Mouse (Mus musculus) cerebellum, adult 11-12 months (tissue): ENCODE data around the gene Mtx2.
A peak's percentile ranks its signal among the peaks of the same experiment; 100 is the strongest.

ENCODE experiments used
- DNase-seq: peaks from one replicate; pipeline ENCODE4 v3.0.0; 2022

The Mtx2 gene

GRCm38 (mm10) chr2:74825730-74826430 lies at the start of gene Mtx2:
Gene Mtx2 (plus strand): TSS chr2:74825803.
- DNase-seq = peak; percentile 79

GRCm38 (mm10) chr2:74777536-74778275 lies 47.9 kb upstream of the Mtx2 start:
- no peak for DNase-seq

GRCm38 (mm10) chr2:74781386-74781785 lies 44.2 kb upstream of the Mtx2 start:
- DNase-seq = no peak

DNA sequence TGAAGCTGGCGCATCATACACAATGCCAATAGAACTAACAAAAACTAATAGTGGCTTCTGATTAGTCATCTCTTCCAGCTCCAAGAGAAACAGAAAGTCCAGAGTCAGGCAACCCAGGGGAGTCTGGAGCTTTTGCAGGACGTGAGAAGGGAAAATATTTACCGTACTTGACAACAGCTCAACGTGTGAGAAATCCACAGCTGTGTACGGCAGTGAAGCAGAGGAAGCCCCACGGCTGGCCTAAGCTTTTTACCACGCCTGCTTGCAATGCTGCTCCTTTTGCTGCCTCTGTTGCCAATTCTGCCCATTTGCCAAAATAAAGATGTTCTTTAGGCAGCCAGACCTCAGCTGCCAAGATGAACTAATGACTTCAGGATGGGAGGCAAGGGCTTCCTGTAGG lies 30.1 kb upstream of the Mtx2 start:
- no peak for DNase-seq

DNA sequence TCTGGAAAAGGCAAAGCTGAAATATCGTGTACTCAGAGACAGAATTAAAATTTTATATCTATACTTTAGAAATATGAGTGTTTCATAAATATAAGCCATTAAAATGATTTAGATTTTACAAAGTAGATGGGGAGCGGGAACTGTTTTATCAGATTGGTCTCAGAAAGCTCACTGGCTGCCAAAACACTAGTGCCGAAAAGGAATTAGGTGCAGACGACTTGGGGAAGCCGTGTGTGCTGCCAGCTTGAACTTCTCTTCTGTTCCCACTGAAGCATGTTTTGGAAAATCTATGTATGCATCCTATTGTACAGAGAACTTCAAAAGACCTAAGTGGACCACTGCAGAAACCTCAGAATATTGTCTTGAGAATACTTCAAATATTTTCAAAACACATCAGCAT lies 17.2 kb upstream of the Mtx2 start:
- no peak for DNase-seq

DNA sequence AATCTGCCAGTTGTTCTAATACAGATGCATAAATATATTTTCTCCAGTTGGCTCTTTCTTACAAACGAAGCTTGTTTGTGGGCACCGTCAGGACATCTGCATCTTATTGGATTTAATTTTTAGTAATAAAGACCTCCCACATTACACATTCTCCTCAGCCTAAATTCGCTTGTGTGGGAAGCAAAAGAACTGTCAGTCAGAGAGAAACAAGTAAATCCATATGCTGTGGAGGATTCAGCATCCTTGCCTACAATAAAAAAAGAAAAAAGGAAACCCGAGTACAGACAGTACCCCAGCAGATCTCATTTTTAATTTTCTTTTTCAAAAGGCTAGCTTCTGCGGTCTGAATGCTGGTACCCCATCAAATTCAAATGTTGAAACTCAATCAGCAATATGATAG lies 2.9 kb upstream of the Mtx2 start:
- DNase-seq = no peak

- no peak for DNase-seq
Observed at GRCm38 (mm10) chr2:74825371-74825729, 253 bp upstream of the Mtx2 start.

DNA sequence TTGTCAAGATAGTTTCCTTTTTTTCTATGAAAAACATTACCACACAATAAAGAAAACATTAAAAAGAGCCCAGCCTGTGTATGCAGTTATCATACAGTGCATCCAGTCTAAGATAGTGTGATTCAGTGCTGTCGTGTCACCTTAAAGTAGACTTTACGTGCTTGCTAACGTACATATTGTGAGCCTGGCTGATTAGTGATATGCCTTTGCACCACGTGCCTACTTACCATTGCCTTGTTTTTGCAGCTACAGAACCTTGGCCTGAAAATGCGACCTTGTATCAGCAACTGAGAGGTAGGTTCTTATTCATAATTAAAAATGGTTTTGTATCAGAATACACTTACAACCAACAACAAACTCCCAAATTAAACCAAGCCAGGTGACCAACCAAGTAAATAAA lies 21.4 kb downstream of the Mtx2 start:
- no peak for DNase-seq

GRCm38 (mm10) chr2:74847516-74847915 lies 21.9 kb downstream of the Mtx2 start:
- DNase-seq = no peak

DNA sequence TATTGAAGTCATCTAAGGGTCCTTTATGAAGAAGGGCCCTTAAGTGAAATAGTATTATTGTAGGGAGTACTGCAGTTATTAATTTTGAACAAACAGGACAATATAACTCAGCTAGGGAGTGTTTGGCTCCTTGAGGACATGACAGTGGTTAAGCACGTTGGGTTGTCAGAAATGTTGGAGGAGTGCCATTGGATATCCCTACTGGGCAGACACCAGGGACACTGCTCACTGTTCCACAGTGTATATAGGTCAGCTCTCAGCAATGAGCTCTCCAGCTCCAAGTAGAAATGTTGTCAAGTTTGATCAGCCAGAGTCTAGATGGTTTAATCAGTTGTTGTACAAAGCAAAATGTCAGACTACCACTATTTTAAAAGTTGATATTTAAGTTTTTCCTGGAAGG lies 24.4 kb downstream of the Mtx2 start:
- DNase-seq = peak; percentile 66

DNA sequence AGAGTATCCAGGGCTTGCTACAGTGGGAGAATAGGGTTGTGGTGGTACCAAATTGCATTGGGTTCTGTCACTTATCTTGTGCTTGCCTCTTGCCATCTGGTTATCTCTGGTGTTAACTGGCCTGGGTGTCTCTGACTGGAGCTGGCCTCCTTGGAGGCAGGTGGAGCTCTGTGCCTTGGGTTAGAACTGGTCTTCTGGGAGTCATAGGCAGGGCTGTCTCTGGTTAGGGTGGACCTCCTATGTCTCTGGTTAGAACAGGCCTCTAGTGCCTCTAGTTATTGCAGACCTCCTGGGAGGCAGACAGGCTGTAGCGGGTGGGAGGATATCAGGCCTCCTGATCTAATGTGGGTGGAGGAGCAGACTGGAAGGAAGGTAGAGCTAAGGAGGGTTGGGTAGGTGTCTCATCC lies 36.5 kb downstream of the Mtx2 start:
- no peak for DNase-seq

DNA sequence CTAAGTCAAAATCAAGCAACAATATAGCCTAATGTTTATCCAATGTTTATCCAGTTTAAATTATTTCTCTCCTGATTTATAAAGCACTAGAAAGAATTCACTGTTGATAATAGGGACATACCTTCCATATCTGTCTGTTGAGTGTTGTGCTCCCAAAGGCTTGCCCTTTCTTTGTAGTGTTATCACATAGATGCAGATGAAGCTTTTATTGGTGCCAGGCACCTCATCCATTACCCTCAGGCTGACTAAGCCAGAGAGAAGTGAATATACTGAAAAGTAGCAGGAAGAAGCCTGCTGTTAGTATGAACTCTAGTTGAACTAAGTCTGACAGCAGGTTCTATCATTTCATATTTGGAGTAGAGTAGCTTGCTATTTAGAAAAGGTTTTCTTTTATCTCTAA lies 39.8 kb downstream of the Mtx2 start:
- no peak for DNase-seq

DNA sequence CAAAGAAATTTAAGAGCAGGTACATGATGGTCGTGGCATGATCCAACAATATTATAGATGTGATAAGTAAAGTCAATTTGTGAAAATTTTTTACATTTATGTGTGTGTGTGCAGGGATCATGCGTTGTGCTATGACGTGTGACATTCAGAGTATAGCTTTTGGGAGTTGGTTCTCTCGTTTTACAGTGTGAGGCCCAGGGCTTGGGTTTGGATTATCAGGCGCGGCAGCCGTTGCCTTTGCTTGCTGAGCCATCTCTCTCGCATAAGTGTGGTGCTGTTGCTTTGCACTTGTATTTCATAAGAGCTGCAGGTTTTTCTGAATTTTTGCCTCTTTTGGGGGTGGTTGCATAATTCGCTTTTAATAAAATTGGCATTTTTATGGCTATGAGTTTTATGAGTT lies 48.4 kb downstream of the Mtx2 start:
- no peak for DNase-seq

GRCm38 (mm10) chr2:74884357-74884756 lies 58.8 kb downstream of the Mtx2 start:
- no peak for DNase-seq

GRCm38 (mm10) chr2:74891868-74892267 lies 66.3 kb downstream of the Mtx2 start:
- DNase-seq = no peak

GRCm38 (mm10) chr2:74892881-74893615 lies 67.4 kb downstream of the Mtx2 start:
- no peak for DNase-seq

GRCm38 (mm10) chr2:74894061-74894460 lies 68.5 kb downstream of the Mtx2 start:
- DNase-seq = no peak

DNA sequence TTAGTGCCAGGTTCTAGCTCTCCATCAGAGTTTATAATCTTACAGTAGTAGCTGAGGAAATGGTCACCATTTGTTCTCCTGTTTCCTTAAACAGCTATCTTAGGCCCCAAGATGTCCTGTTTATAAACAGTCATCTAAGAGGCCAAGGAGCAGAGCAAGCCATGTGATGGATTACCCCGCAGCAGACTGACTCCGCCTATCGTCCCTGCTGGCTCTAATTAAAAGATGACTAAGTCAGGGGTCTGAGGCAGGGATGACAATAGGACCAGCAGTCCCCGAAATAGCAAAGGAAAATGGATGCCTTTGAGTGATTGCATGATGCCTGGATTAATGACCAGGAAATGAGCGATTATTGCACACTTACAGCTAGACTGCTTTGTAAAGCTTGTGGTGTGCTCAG lies 74.4 kb downstream of the Mtx2 start:
- no peak for DNase-seq

DNA sequence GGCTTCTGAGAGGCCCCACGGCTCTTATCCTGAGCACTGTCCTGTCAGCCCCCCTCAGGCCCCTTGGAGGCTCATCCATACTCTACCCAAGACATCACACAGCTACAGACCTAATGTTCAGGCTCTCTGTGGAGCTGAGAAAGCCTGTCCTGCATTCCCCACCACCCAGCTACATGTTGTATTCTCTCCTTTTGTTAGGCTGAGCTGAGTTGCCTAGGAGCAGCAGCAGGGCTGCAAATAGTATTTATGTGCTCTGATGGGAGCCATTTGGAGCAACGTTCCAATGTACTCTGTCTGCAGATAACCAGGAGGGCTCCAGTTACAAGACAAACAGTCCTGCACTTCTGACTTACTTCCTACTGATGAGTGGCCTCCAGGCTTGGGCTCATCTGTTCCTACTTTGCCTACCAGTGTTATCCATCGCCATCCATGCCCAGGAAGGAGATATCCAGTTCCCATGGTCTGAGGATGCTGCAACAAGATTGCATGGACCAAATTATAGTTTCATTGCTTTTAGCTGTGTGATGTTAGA lies 76.2 kb downstream of the Mtx2 start:
- no peak for DNase-seq

GRCm38 (mm10) chr2:74907368-74908291 lies 82.0 kb downstream of the Mtx2 start:
- DNase-seq = no peak

DNA sequence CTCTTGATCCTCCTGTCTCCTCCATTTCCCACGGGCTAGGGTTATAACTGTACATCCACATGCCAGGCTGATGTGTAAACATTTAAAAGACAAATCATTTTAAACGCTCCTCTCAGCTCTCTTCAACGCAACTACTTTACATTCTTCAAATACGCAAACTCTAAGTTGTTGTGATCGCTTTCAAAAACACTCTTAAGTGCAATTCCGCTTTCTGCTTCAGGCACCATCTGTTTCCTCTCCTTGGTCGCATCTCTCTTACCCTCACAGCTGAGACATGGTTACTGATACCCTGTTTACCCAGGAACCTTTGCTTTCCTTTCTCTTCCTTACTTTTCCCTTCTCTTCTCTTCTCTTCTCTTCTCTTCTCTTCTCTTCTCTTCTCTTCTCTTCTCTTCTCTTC lies 86.4 kb downstream of the Mtx2 start:
- no peak for DNase-seq

GRCm38 (mm10) chr2:74917880-74918537 lies 92.4 kb downstream of the Mtx2 start:
- no peak for DNase-seq
